Comparison of ENCODE assay signal across 13 mouse cellular contexts in genomic region chr2:124684481-124684901, GRCm38 (mm10).
DNase-seq lines count a peak whose midpoint lies in the region; ATAC-seq and TF ChIP-seq lines count a peak whose summit lies in the region.
"Had no signal": no experiment of that assay in that cellular context is flagged by ENCODE, and none has a peak within 500 bp of the region (broad histone marks: within the 10 kb centered on the region; RNA-seq: fewer than 3 reads in every experiment).

No protein-coding gene starts in this region.

- no peaks in the 10 kb centered on the region for H3K9me3 ChIP-seq in kidney, embryonic 14.5 days (ENCODE audit: control insufficient read depth, low read length)
- H3K9me3 ChIP-seq: embryonic facial prominence, embryonic 13.5 days had no signal

- intact Hi-C loops in heart, postnatal 25 days (cut with DNase I): no loop called here
- intact Hi-C loops in left cerebral cortex, postnatal 36 days (cut with DNase I): no loop called here

- DNase-seq in kidney, adult 2 months: peak; percentile 27
- peak; percentile 33 for DNase-seq in urinary bladder, postnatal 14 days (ENCODE audit: low spot score)
- DNase-seq in urinary bladder, postnatal 4 days (ENCODE audit: low spot score in 2 of 2): no peak
- peak; percentile 55 for DNase-seq in heart, postnatal 25 days (ENCODE audit: low spot score)
- peak; percentile 16 to 38 for DNase-seq in urinary bladder, postnatal 36 days (ENCODE audit: low spot score in 2 of 2)
- DNase-seq in left cerebral cortex, postnatal 36 days (ENCODE audit: low spot score in 2 of 2): no peak
- DNase-seq in spleen, adult 18-20 months: no peak
- DNase-seq: cerebellum, adult 11 months; midbrain, embryonic 14.5 days had no signal

- no peak for TF ChIP-seq CTCF in kidney, adult 2 months (conservative IDR thresholded peaks at IDR 0.05; ENCODE audit: insufficient read depth, insufficient read length, low read depth, low read length)

- no peak for ATAC-seq in kidney, embryonic 14.5 days (ENCODE audit: low FRiP score, low TSS enrichment)

- H3K4me1 ChIP-seq in kidney, adult 2 months (ENCODE audit: control insufficient read depth, insufficient read depth, low read length): 0 out of 2 replicates have a peak, but pooled peaks cover 2% of the 10 kb centered on the region
- no peaks in the 10 kb centered on the region for H3K4me1 ChIP-seq in kidney, embryonic 14.5 days (ENCODE audit: control insufficient read depth, insufficient read depth, low read length)
- H3K4me1 ChIP-seq: embryonic facial prominence, embryonic 13.5 days had no signal

- no peak overlapping the region for H3K4me3 ChIP-seq in kidney, adult 2 months (ENCODE audit: insufficient read depth, low read depth, low read length)
- H3K4me3 ChIP-seq in kidney, embryonic 14.5 days (ENCODE audit: low read length): no peak overlapping the region
- H3K4me3 ChIP-seq: embryonic facial prominence, embryonic 13.5 days had no signal

- 54% methylated on average over 5 of the region's 5 CpGs for WGBS in kidney, adult 2 months
- 81% methylated on average over 5 of the region's 5 CpGs for WGBS in kidney, embryonic 14.5 days

- no peaks in the 10 kb centered on the region for H3K27me3 ChIP-seq in kidney, adult 2 months (replicated peaks; ENCODE audit: control insufficient read depth, insufficient read depth, low read length)
- no peaks in the 10 kb centered on the region for H3K27me3 ChIP-seq in kidney, embryonic 14.5 days (ENCODE audit: control insufficient read depth, insufficient read depth, low read length)
- H3K27me3 ChIP-seq: CH12.LX; embryonic facial prominence, embryonic 13.5 days had no signal

- no peak overlapping the region for H3K27ac ChIP-seq in kidney, adult 2 months (ENCODE audit: insufficient read depth, low read depth, low read length)
- no peak overlapping the region for H3K27ac ChIP-seq in kidney, embryonic 14.5 days (ENCODE audit: low read depth, low read length)
- H3K27ac ChIP-seq: embryonic facial prominence, embryonic 13.5 days; stomach, postnatal 0 days had no signal

- H3K36me3 ChIP-seq in kidney, adult 2 months (ENCODE audit: control insufficient read depth, insufficient read depth, low read length): no peaks in the 10 kb centered on the region
- H3K36me3 ChIP-seq in kidney, embryonic 14.5 days (ENCODE audit: control insufficient read depth, insufficient read depth, low read length): no peaks in the 10 kb centered on the region
- H3K36me3 ChIP-seq: embryonic facial prominence, embryonic 13.5 days had no signal

- TF ChIP-seq POLR2A in kidney, adult 2 months (IDR thresholded peaks at IDR 0.05; ENCODE audit: low read depth, low read length): no peak

- H3K9ac ChIP-seq in kidney, embryonic 14.5 days (ENCODE audit: low read depth, low read length): no peak overlapping the region
- H3K9ac ChIP-seq: embryonic facial prominence, embryonic 13.5 days had no signal

- no peak overlapping the region for H3K4me2 ChIP-seq in kidney, embryonic 14.5 days (replicated peaks; ENCODE audit: low read depth, low read length)
- H3K4me2 ChIP-seq: embryonic facial prominence, embryonic 13.5 days had no signal

Comparison
In these comparisons a context has a peak if more than half of its experiments do, and no peak if none do; other contexts are left out.
1. DNase-seq: peak in kidney, adult 2 months (single experiment), urinary bladder, postnatal 14 days (single experiment), heart, postnatal 25 days (single experiment) and urinary bladder, postnatal 36 days (2 of 2); none in urinary bladder, postnatal 4 days (0 of 2), left cerebral cortex, postnatal 36 days (0 of 2) and spleen, adult 18-20 months (0 of 2).